Mouse (Mus musculus) frontal cortex, postnatal 10 days (tissue): ENCODE measurements around the gene Fry.

Experiments used
- DNase-seq, 2 experiments: peaks; one replicate each; pipeline ENCODE4 v3.0.0; 2022; ENCODE audit warnings: low spot score in 2 of 2, mixed read lengths in 1 of 2

Fry gene

GRCm38 (mm10) chr5:150385224-150385623 is 266.8 kb downstream of the Fry start:
- no peak for DNase-seq

- DNase-seq, result no peak
Measured at GRCm38 (mm10) chr5:150388623-150389022, 270.2 kb downstream of the Fry start.

- no peak for DNase-seq
Measured at GRCm38 (mm10) chr5:150389589-150390377, 271.3 kb downstream of the Fry start.

GRCm38 (mm10) chr5:150390422-150390821 is 272.0 kb downstream of the Fry start:
- no peak for DNase-seq

- DNase-seq, result no peak
Measured at GRCm38 (mm10) chr5:150394645-150395044, 276.2 kb downstream of the Fry start.

- no peak for DNase-seq
Measured at GRCm38 (mm10) chr5:150402832-150403447, 284.5 kb downstream of the Fry start.

- DNase-seq, result no peak
Measured at GRCm38 (mm10) chr5:150404867-150405266, 286.4 kb downstream of the Fry start.

GRCm38 (mm10) chr5:150408979-150409378 is 290.5 kb downstream of the Fry start:
- DNase-seq, result no peak

GRCm38 (mm10) chr5:150409451-150410045 is 291.1 kb downstream of the Fry start:
- DNase-seq, result no peak

- no peak for DNase-seq
Measured at GRCm38 (mm10) chr5:150412750-150413450, 294.5 kb downstream of the Fry start.

GRCm38 (mm10) chr5:150414823-150415222 is 296.4 kb downstream of the Fry start:
- DNase-seq, result no peak

- DNase-seq, result no peak
Measured at GRCm38 (mm10) chr5:150417223-150417622, 298.8 kb downstream of the Fry start.

- no peak for DNase-seq
Measured at GRCm38 (mm10) chr5:150418035-150418434, 299.6 kb downstream of the Fry start.

GRCm38 (mm10) chr5:150425038-150425437 is 306.6 kb downstream of the Fry start:
- DNase-seq, result no peak

- DNase-seq, result peak in 1 of 2 experiments; percentile 32
Measured at GRCm38 (mm10) chr5:150426595-150426994, 308.1 kb downstream of the Fry start.

GRCm38 (mm10) chr5:150431286-150431685 is 312.8 kb downstream of the Fry start:
- DNase-seq, result no peak

- DNase-seq, result no peak
Measured at GRCm38 (mm10) chr5:150432960-150433359, 314.5 kb downstream of the Fry start.

GRCm38 (mm10) chr5:150436629-150437389 is 318.4 kb downstream of the Fry start:
- DNase-seq, result no peak

GRCm38 (mm10) chr5:150441690-150442089 is 323.2 kb downstream of the Fry start:
- DNase-seq, result no peak

GRCm38 (mm10) chr5:150451281-150452003 is 333.0 kb downstream of the Fry start:
- DNase-seq, result no peak
